Mouse (Mus musculus) gastrocnemius, postnatal 36 days (tissue): ENCODE results near the gene Nop2. TPM values are rescaled to one million over a fixed set of nuclear protein-coding genes. Genes with fewer than 3 reads are reported as not detected.

Experiments
- DNase-seq, 2 experiments: peaks; one replicate each; pipeline ENCODE4 v3.0.0; 2022
- intact Hi-C: fragments of 180-260 bp; cut with DNase I; formaldehyde crosslinking; loops from one replicate; pipeline ENCODE4 v1.15.1; 2025
- long read RNA-seq, 2 experiments: library from polyadenylated mRNA; stranded (forward); transcript quantifications; one replicate each; pipeline ENCODE4 v2.0.0; 2021
- total RNA-seq, 2 experiments: library from RNA; stranded (reverse); gene quantifications; 2 replicates each; pipeline ENCODE4 v1.2.3; 2021

Nop2 gene
- total RNA-seq, result 10 to 100 TPM; 14.6 to 19.0 TPM
- long read RNA-seq, experiment 1, transcript Nop2-201 (16 exons, 2,597 nt), result major isoform, 6 of 10 reads
- long read RNA-seq, experiment 1, partial matches to known transcripts, result 4 of 10 reads
- long read RNA-seq, experiment 1, other reads (novel, unspliced or antisense), result 0 of 10 reads
- long read RNA-seq, experiment 2, transcript Nop2-201 (16 exons, 2,597 nt), result major isoform, 14 of 21 reads
- long read RNA-seq, experiment 2, partial matches to known transcripts, result 2 of 21 reads
- long read RNA-seq, experiment 2, other reads (novel, unspliced or antisense), result 5 of 21 reads

- DNase-seq, result peak; percentile 79 to 81
- intact Hi-C loops, result loop anchor here (5.0 kb wide), 1 partner anchor 89 kb away; no protein-coding TSS in a partner anchor
Measured at GRCm38 (mm10) chr6:125131302-125132156, at the start of gene Nop2. Nop2 (plus strand) TSS chr6:125131909.

GRCm38 (mm10) chr6:125082801-125083386, 48.8 kb upstream of the Nop2 start:
- DNase-seq, result no peak
- intact Hi-C loops, result loop anchor here (5.0 kb wide), 1 partner anchor 181 kb away; no protein-coding TSS in a partner anchor

GRCm38 (mm10) chr6:125084424-125084823, 47.3 kb upstream of the Nop2 start:
- DNase-seq, result peak in 1 of 2 experiments; percentile 50
- intact Hi-C loops, result loop anchor here (1.0 to 5.0 kb wide), 2 partner anchors 38 to 182 kb away; no protein-coding TSS in a partner anchor

- intact Hi-C loops, result no loop called here
Measured at GRCm38 (mm10) chr6:125087937-125088336, 43.8 kb upstream of the Nop2 start.

GRCm38 (mm10) chr6:125088561-125089321, 43.0 kb upstream of the Nop2 start:
- peak; percentile 72 for DNase-seq
- intact Hi-C loops, result no loop called here

More at GRCm38 (mm10) chr6:125087937-125088336, 43.8 kb upstream of the Nop2 start:
- DNase-seq, result no peak

- intact Hi-C loops, result no loop called here
- DNase-seq, result peak; percentile 64 to 79
Measured at GRCm38 (mm10) chr6:125089521-125090321, 42.0 kb upstream of the Nop2 start.

- intact Hi-C loops, result no loop called here
- DNase-seq, result no peak
Measured at GRCm38 (mm10) chr6:125090341-125091085, 41.2 kb upstream of the Nop2 start.

- no peak for DNase-seq
- intact Hi-C loops, result no loop called here
Measured at GRCm38 (mm10) chr6:125092372-125092771, 39.3 kb upstream of the Nop2 start.

- intact Hi-C loops, result no loop called here
- no peak for DNase-seq
Measured at GRCm38 (mm10) chr6:125094843-125095242, 36.9 kb upstream of the Nop2 start.

- intact Hi-C loops, result no loop called here
- DNase-seq, result peak; percentile 88 to 94
Measured at GRCm38 (mm10) chr6:125095391-125096278, 36.1 kb upstream of the Nop2 start, which contains the start of gene Chd4. Chd4 (plus strand) TSS chr6:125095981.

- no peak for DNase-seq
- intact Hi-C loops, result no loop called here
Measured at GRCm38 (mm10) chr6:125096279-125096596, 35.5 kb upstream of the Nop2 start.

- peak; percentile 58 to 61 for DNase-seq
- intact Hi-C loops, result no loop called here
Measured at GRCm38 (mm10) chr6:125096597-125097345, 34.9 kb upstream of the Nop2 start.

- DNase-seq, result no peak
Measured at GRCm38 (mm10) chr6:125097346-125097689, 34.4 kb upstream of the Nop2 start.

GRCm38 (mm10) chr6:125097951-125098350, 33.8 kb upstream of the Nop2 start:
- DNase-seq, result no peak
- intact Hi-C loops, result no loop called here

More at GRCm38 (mm10) chr6:125097346-125097689, 34.4 kb upstream of the Nop2 start:
- intact Hi-C loops, result no loop called here

GRCm38 (mm10) chr6:125098513-125098912, 33.2 kb upstream of the Nop2 start:
- intact Hi-C loops, result no loop called here
- no peak for DNase-seq

- no peak for DNase-seq
- intact Hi-C loops, result no loop called here
Measured at GRCm38 (mm10) chr6:125099421-125099971, 32.2 kb upstream of the Nop2 start.

- DNase-seq, result no peak
- intact Hi-C loops, result loop anchor here (5.0 kb wide), 1 partner anchor 36 kb away; no protein-coding TSS in a partner anchor
Measured at GRCm38 (mm10) chr6:125101444-125101843, 30.3 kb upstream of the Nop2 start.
